Mouse (Mus musculus): ENCODE measurements around the gene Usp4. TPM values are rescaled to one million over a fixed set of nuclear protein-coding genes. Genes with fewer than 3 reads are reported as not detected.

Usp4 gene
- total RNA-seq, 2 experiments from 2014 or later, result 122 to 125 TPM

GRCm38 (mm10) chr9:108395427-108395826 is 47.8 kb downstream of the Usp4 start:
- intact Hi-C loops (cut with DNase I), result loop anchor here (5.0 kb wide), 1 partner anchor 57 kb away; no protein-coding TSS in a partner anchor
- DNase-seq (ENCODE audit: extremely low spot score in 1 of 2, low spot score in 2 of 2), result no peak

- intact Hi-C loops (cut with DNase I), result loop anchor here (5.0 kb wide), 1 partner anchor 54 kb away; no protein-coding TSS in a partner anchor
Measured at GRCm38 (mm10) chr9:108398324-108398723, 50.7 kb downstream of the Usp4 start.

GRCm38 (mm10) chr9:108401186-108401960 is 53.7 kb downstream of the Usp4 start:
- peak; percentile 59 to 69 for DNase-seq (ENCODE audit: extremely low spot score in 1 of 2, low spot score in 2 of 2)
- intact Hi-C loops (cut with DNase I), result no loop called here

More at GRCm38 (mm10) chr9:108398324-108398723, 50.7 kb downstream of the Usp4 start:
- no peak for DNase-seq (ENCODE audit: extremely low spot score in 1 of 2, low spot score in 2 of 2)

GRCm38 (mm10) chr9:108403081-108403480 is 55.4 kb downstream of the Usp4 start:
- DNase-seq (ENCODE audit: extremely low spot score in 1 of 2, low spot score in 2 of 2), result no peak
- intact Hi-C loops (cut with DNase I), result no loop called here

GRCm38 (mm10) chr9:108404451-108404850 is 56.8 kb downstream of the Usp4 start:
- intact Hi-C loops (cut with DNase I), result no loop called here
- no peak for DNase-seq (ENCODE audit: extremely low spot score in 1 of 2, low spot score in 2 of 2)

- intact Hi-C loops (cut with DNase I), result no loop called here
- no peak for DNase-seq (ENCODE audit: extremely low spot score in 1 of 2, low spot score in 2 of 2)
Measured at GRCm38 (mm10) chr9:108409535-108409934, 61.9 kb downstream of the Usp4 start.

- intact Hi-C loops (cut with DNase I), result no loop called here
- DNase-seq (ENCODE audit: extremely low spot score in 1 of 2, low spot score in 2 of 2), result peak in 1 of 2 experiments; percentile 23
Measured at GRCm38 (mm10) chr9:108411381-108411942, 63.8 kb downstream of the Usp4 start.

- intact Hi-C loops (cut with DNase I), result no loop called here
- no peak for DNase-seq (ENCODE audit: extremely low spot score in 1 of 2, low spot score in 2 of 2)
Measured at GRCm38 (mm10) chr9:108412221-108412620, 64.6 kb downstream of the Usp4 start.

GRCm38 (mm10) chr9:108428384-108428783 is 80.7 kb downstream of the Usp4 start, which contains the start of gene Ccdc36:
Gene Ccdc36 (minus strand): TSS chr9:108428484.
- DNase-seq (ENCODE audit: extremely low spot score in 1 of 2, low spot score in 2 of 2), result no peak
- intact Hi-C loops (cut with DNase I), result no loop called here

- peak in 1 of 2 experiments; percentile 55 for DNase-seq (ENCODE audit: extremely low spot score in 1 of 2, low spot score in 2 of 2)
- intact Hi-C loops (cut with DNase I), result no loop called here
Measured at GRCm38 (mm10) chr9:108431431-108432067, 83.9 kb downstream of the Usp4 start.

- no peak for DNase-seq (ENCODE audit: extremely low spot score in 1 of 2, low spot score in 2 of 2)
- intact Hi-C loops (cut with DNase I), result no loop called here
Measured at GRCm38 (mm10) chr9:108436182-108436581, 88.5 kb downstream of the Usp4 start, which contains the start of gene BC048562. Gene BC048562 (plus strand): TSS chr9:108436482.

GRCm38 (mm10) chr9:108439176-108439575 is 91.5 kb downstream of the Usp4 start:
- intact Hi-C loops (cut with DNase I), result no loop called here
- peak in 1 of 2 experiments; percentile 50 for DNase-seq (ENCODE audit: extremely low spot score in 1 of 2, low spot score in 2 of 2)

- no peak for DNase-seq (ENCODE audit: extremely low spot score in 1 of 2, low spot score in 2 of 2)
- intact Hi-C loops (cut with DNase I), result no loop called here
Measured at GRCm38 (mm10) chr9:108440485-108440884, 92.8 kb downstream of the Usp4 start.

- intact Hi-C loops (cut with DNase I), result no loop called here
- peak in 1 of 2 experiments; percentile 77 for DNase-seq (ENCODE audit: extremely low spot score in 1 of 2, low spot score in 2 of 2)
Measured at GRCm38 (mm10) chr9:108441236-108441919, 93.7 kb downstream of the Usp4 start.

Other genes with a start within 250 kb of the Usp4 start
- 100 to 1,000 TPM; 139 to 142 TPM for gene Bsn, start 157.5 kb upstream of the Usp4 start, total RNA-seq (2021)
- gene Dag1, start 83.9 kb upstream of the Usp4 start, total RNA-seq (2021), result 100 to 1,000 TPM; 131 to 135 TPM
- gene Nicn1, start 57.4 kb upstream of the Usp4 start, total RNA-seq (2021), result 100 to 1,000 TPM; 118 to 122 TPM
- gene Amt, start 51.0 kb upstream of the Usp4 start, total RNA-seq (2021), result 10 to 100 TPM; 22.5 to 23.5 TPM
- 100 to 1,000 TPM; 209 to 216 TPM for gene Rhoa, start 41.7 kb upstream of the Usp4 start, total RNA-seq (2021)
- gene Tcta, start 41.7 kb upstream of the Usp4 start, total RNA-seq (2021), result 10 to 100 TPM; 58.0 to 59.3 TPM
- gene Gpx1, start 8.9 kb upstream of the Usp4 start, total RNA-seq (2021), result 10 to 100 TPM; 91.2 to 92.6 TPM
- gene 1700102P08Rik, start 45.0 kb downstream of the Usp4 start, total RNA-seq (2021), result 1 to 10 TPM; 1.4 to 2.1 TPM
- under 1 TPM; 0.19 to 0.26 TPM for gene Ccdc36, start 80.6 kb downstream of the Usp4 start, total RNA-seq (2021)
- gene BC048562, start 88.6 kb downstream of the Usp4 start, total RNA-seq (2021), result not detected
- 10 to 100 TPM; 38.7 to 39.6 TPM for gene Ccdc71, start 112.7 kb downstream of the Usp4 start, total RNA-seq (2021)
- 10 to 100 TPM; 32.5 to 35.9 TPM for gene Klhdc8b, start 113.7 kb downstream of the Usp4 start, total RNA-seq (2021)
- gene Lamb2, start 131.9 kb downstream of the Usp4 start, total RNA-seq (2021), result 10 to 100 TPM; 29.6 to 34.2 TPM
- gene Usp19, start 142.7 kb downstream of the Usp4 start, total RNA-seq (2021), result 100 to 1,000 TPM; 104 to 114 TPM
- gene Qars, start 159.9 kb downstream of the Usp4 start, total RNA-seq (2021), result 10 to 100 TPM; 82.9 to 91.8 TPM
- gene Qrich1, start 169.0 kb downstream of the Usp4 start, total RNA-seq (2021), result 100 to 1,000 TPM; 125 to 131 TPM
- gene Impdh2, start 212.4 kb downstream of the Usp4 start, total RNA-seq (2021), result 10 to 100 TPM; 64.3 to 68.3 TPM
- gene Ndufaf3, start 219.6 kb downstream of the Usp4 start, total RNA-seq (2021), result 10 to 100 TPM; 53.3 to 57.0 TPM
- gene Dalrd3, start 222.0 kb downstream of the Usp4 start, total RNA-seq (2021), result 10 to 100 TPM; 70.9 to 76.1 TPM
- 100 to 1,000 TPM; 282 TPM for gene Wdr6, start 230.9 kb downstream of the Usp4 start, total RNA-seq (2021)
- gene P4htm, start 249.8 kb downstream of the Usp4 start, total RNA-seq (2021), result 10 to 100 TPM; 47.8 to 52.2 TPM